Mouse (Mus musculus) left cerebral cortex, adult 9 months (tissue): ENCODE measurements around the gene Rhox12.

Experiments used
- DNase-seq, 2 experiments: peaks; one replicate each; pipeline ENCODE4 v3.0.0; 2022; ENCODE audit warnings: low spot score in 2 of 2

The Rhox12 gene

GRCm38 (mm10) chrX:38110807-38111206, at the start of gene Rhox12:
Gene Rhox12 (minus strand): TSS chrX:38110907.
- DNase-seq: no peak

- no peak for DNase-seq
Observed at GRCm38 (mm10) chrX:38159097-38159496, 48.4 kb upstream of the Rhox12 start.

DNA sequence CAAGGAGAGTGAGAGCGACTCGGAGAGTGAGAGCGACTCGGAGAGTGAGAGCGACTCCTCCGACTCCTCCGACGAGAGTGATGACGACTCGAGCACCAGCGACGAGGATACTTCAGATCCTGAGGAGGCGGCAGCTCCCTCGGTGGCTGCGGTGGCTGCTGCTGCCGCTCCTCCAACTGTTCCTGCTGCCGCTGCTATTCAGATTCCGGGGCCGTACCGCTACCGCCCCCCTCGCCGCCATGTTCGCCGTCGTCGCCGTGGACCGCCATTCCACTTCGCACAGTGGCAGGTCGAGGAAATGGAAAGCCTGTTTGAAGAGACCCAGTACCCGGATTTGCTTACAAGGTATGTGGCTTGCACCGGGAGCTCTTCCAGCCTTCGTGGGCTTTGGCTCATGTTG, 10.8 kb upstream of the Rhox12 start:
- DNase-seq: no peak

- no peak for DNase-seq
Observed at GRCm38 (mm10) chrX:38120982-38121381, 10.3 kb upstream of the Rhox12 start, which contains the start of gene Rhox13. Gene Rhox13 (plus strand): TSS chrX:38121219.

DNA sequence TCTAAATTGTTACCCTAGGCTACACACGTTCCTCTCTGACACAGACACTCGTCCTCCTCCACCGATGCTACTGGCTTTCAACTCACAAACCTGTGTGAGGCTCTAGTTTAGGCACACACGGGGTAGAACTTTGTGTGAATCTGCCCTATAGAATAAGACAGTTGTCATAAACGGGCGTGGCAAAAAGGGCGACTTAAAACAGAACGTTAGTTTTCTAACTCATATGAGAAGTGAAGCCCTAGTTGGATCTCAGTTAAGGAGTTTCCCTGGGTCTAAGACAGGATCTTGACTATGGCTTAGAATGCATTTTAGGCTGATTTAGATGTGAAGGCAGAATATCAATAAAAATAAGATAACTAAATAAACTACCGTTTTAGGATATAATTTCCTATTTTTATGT, 25.7 kb downstream of the Rhox12 start, which contains the start of gene Rhox11:
Gene Rhox11, minus strand, starts transcription at position 101 of the 400 bp plus-strand sequence.
- DNase-seq: no peak

GRCm38 (mm10) chrX:38084226-38084625, 26.5 kb downstream of the Rhox12 start:
- peak in 1 of 2 experiments; percentile 11 for DNase-seq

DNA sequence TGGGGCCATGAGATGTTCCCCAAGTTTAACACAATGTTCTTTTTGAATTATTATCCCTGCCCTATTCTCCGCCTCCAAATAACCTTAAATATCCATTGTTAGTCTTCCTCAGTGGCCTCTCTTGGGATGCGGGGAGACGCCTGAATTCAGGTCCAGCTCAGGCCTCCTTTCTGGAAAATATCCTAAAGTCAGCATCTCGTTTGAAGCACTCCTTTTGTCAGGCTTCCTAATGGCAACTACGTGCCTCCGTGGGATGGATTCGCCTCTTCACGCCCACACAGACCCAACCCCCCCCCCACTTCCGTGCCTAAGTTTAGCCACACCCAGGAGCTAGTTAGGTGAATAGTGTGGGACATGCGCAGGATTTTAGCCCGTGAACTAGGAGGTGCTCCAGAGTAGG, 44.5 kb downstream of the Rhox12 start, which contains the start of gene Rhox10:
Gene Rhox10, plus strand, starts transcription at position 301 of the 400 bp plus-strand sequence.
- DNase-seq: no peak

- no peak for DNase-seq
Observed at GRCm38 (mm10) chrX:38061544-38061943, 49.2 kb downstream of the Rhox12 start.
